Mouse (Mus musculus) limb, embryonic 11.5 days (tissue): ENCODE data around the gene Tmem238. TPM values are rescaled to one million over a fixed set of nuclear protein-coding genes. Genes with fewer than 3 reads are reported as not detected.

Experiments
- ATAC-seq: fragments of 200-750 bp; cut with Nextera tagmentation; 2 replicates; pipeline ENCODE4 v1.8.0; 2017; ENCODE audit warnings: low read depth; ENCODE audit not compliant: insufficient number of reproducible peaks, low FRiP score, low TSS enrichment
- DNase-seq: peaks from one replicate; pipeline ENCODE4 v3.0.0-alpha.2; 2015; ENCODE audit warnings: low spot score
- H3K27ac ChIP-seq: fragments of 300-500 bp; sonication (generic); replicated peaks from 2 replicates; pipeline ENCODE4 v1.5.1; 2014; ENCODE audit warnings: low read depth, mild to moderate bottlenecking, low read length
- H3K27me3 ChIP-seq: fragments of 300-500 bp; sonication (generic); 2 replicates; pipeline ENCODE4 v1.6.1; 2014; ENCODE audit warnings: mild to moderate bottlenecking, low read length, mixed read lengths; ENCODE audit not compliant: control insufficient read depth, insufficient read depth
- H3K36me3 ChIP-seq: fragments of 300-500 bp; sonication (generic); 2 replicates; pipeline ENCODE4 v1.6.1; 2014; ENCODE audit warnings: mild to moderate bottlenecking, low read length, moderate library complexity, mixed read lengths; ENCODE audit not compliant: control insufficient read depth, insufficient read depth
- H3K4me1 ChIP-seq: fragments of 300-500 bp; sonication (generic); 2 replicates; pipeline ENCODE4 v1.6.1; 2014; ENCODE audit warnings: low read length, mixed read lengths; ENCODE audit not compliant: control insufficient read depth, insufficient read depth
- H3K4me2 ChIP-seq: fragments of 300-500 bp; sonication (generic); 2 replicates; pipeline ENCODE4 v1.6.1; 2014; ENCODE audit warnings: low read depth, mild to moderate bottlenecking, moderate library complexity; ENCODE audit not compliant: severe bottlenecking
- H3K4me3 ChIP-seq: fragments of 300-500 bp; sonication (generic); 2 replicates; pipeline ENCODE4 v1.5.1; 2014; ENCODE audit warnings: low read depth, low read length
- H3K9ac ChIP-seq: fragments of 300-500 bp; sonication (generic); 2 replicates; pipeline ENCODE4 v1.6.1; 2014; ENCODE audit warnings: mild to moderate bottlenecking, low read length
- H3K9me3 ChIP-seq: fragments of 300-500 bp; sonication (generic); 2 replicates; pipeline ENCODE4 v1.6.1; 2016; ENCODE audit warnings: low read length; ENCODE audit not compliant: control insufficient read depth
- WGBS: fragments of 180-500 bp; shearing (Covaris S2); extraction: QIAGEN DNeasy Blood & Tissue Kit; methylation state at CpG from one replicate; pipeline ENCODE4 v1.1.7; 2014; 5-methylcytosine and 5-hydroxymethylcytosine counted together
- polyA plus RNA-seq: library from polyadenylated mRNA; unstranded; fragments of >200 nt; fragmentation: Nextera tagmentation; extraction: Ambion mirVana; gene quantifications from 2 replicates; pipeline ENCODE4 v1.2.1, GENCODE M21; 2014

Gene Tmem238
- polyA plus RNA-seq, 1 experiment from 2014 or later: 2.1 TPM

GRCm38 (mm10) chr7:4739041-4739543 is 50.4 kb downstream of the Tmem238 start:
- H3K36me3 ChIP-seq: peaks cover 5% of the 10 kb centered on the region
- no peak for DNase-seq
- ATAC-seq: no peak
- H3K27ac ChIP-seq: peak overlapping the region; percentile 63; the same call in 1 of the 2 replicates
- 48% methylated on average over 10 of the region's 10 CpGs for WGBS
- peak overlapping the region; percentile 22 for H3K4me3 ChIP-seq
- H3K9me3 ChIP-seq: no peaks in the 10 kb centered on the region
- H3K27me3 ChIP-seq: no peaks in the 10 kb centered on the region
- H3K4me2 ChIP-seq: peak overlapping the region; percentile 47
- H3K9ac ChIP-seq: no peak overlapping the region; the same call in 1 of the 2 replicates
- H3K4me1 ChIP-seq: peaks cover 6% of the 10 kb centered on the region

Other genes with a start within 250 kb of the Tmem238 start
- 4.1 and 4.2 TPM in 2 replicates for gene Syt5, start 242.1 kb downstream of the Tmem238 start, polyA plus RNA-seq
- not detected in 2 replicates for gene Ptprh, start 185.6 kb downstream of the Tmem238 start, polyA plus RNA-seq
- 1.1 and 2.5 TPM in 2 replicates for gene Tmem86b, start 158.2 kb downstream of the Tmem238 start, polyA plus RNA-seq
- gene Ppp6r1, start 130.6 kb downstream of the Tmem238 start, polyA plus RNA-seq: 4.9 and 6.5 TPM in 2 replicates
- gene Hspbp1, start 104.6 kb downstream of the Tmem238 start, polyA plus RNA-seq: 104 and 112 TPM in 2 replicates
- gene Brsk1, start 99.1 kb downstream of the Tmem238 start, polyA plus RNA-seq: 1.7 and 2.5 TPM in 2 replicates
- gene Tmem150b, start 64.4 kb downstream of the Tmem238 start, polyA plus RNA-seq: 0.16 and 0.19 TPM in 2 replicates
- gene Kmt5c, start 49.5 kb downstream of the Tmem238 start, polyA plus RNA-seq: 76.2 and 80.5 TPM in 2 replicates
- 36.9 and 38.4 TPM in 2 replicates for gene Cox6b2, start 36.6 kb downstream of the Tmem238 start, polyA plus RNA-seq
- not detected in 2 replicates for gene Fam71e2, start 18.4 kb downstream of the Tmem238 start, polyA plus RNA-seq
- gene Il11, start 6.8 kb downstream of the Tmem238 start, polyA plus RNA-seq: not detected in 2 replicates
- 0.41 TPM in 1 of 2 replicates, not detected in the other for gene Tmem190, start 6.7 kb downstream of the Tmem238 start, polyA plus RNA-seq
- gene Rpl28, start 3.2 kb upstream of the Tmem238 start, polyA plus RNA-seq: 266 and 269 TPM in 2 replicates
- 527 and 540 TPM in 2 replicates for gene Ube2s, start 22.9 kb upstream of the Tmem238 start, polyA plus RNA-seq
- 0.20 and 0.44 TPM in 2 replicates for gene Shisa7, start 55.0 kb upstream of the Tmem238 start, polyA plus RNA-seq
- 2.8 and 3.5 TPM in 2 replicates for gene Isoc2b, start 80.6 kb upstream of the Tmem238 start, polyA plus RNA-seq
- 0.63 and 0.84 TPM in 2 replicates for gene Isoc2a, start 87.5 kb upstream of the Tmem238 start, polyA plus RNA-seq
- not detected in 2 replicates for gene Gm36210, start 116.9 kb upstream of the Tmem238 start, polyA plus RNA-seq
- 3.8 and 4.2 TPM in 2 replicates for gene Zfp628, start 125.6 kb upstream of the Tmem238 start, polyA plus RNA-seq
- gene Nat14, start 132.4 kb upstream of the Tmem238 start, polyA plus RNA-seq: 1.9 and 2.9 TPM in 2 replicates
- gene Ssc5d, start 136.1 kb upstream of the Tmem238 start, polyA plus RNA-seq: 1.7 and 1.9 TPM in 2 replicates
- gene Sbk2, start 174.8 kb upstream of the Tmem238 start, polyA plus RNA-seq: 0.08 and 0.18 TPM in 2 replicates
- gene Sbk3, start 181.5 kb upstream of the Tmem238 start, polyA plus RNA-seq: 0.04 TPM in 1 of 2 replicates, not detected in the other
- gene Zfp579, start 206.5 kb upstream of the Tmem238 start, polyA plus RNA-seq: 33.3 and 39.2 TPM in 2 replicates
- gene Zfp524, start 224.8 kb upstream of the Tmem238 start, polyA plus RNA-seq: 9.3 and 9.6 TPM in 2 replicates
- gene Fiz1, start 225.0 kb upstream of the Tmem238 start, polyA plus RNA-seq: 51.1 and 52.6 TPM in 2 replicates
- 0.45 and 1.4 TPM in 2 replicates for gene Gm44973, start 225.8 kb upstream of the Tmem238 start, polyA plus RNA-seq
- gene Zfp865, start 230.7 kb upstream of the Tmem238 start, polyA plus RNA-seq: 7.5 and 8.2 TPM in 2 replicates
- 12.5 and 14.4 TPM in 2 replicates for gene Ccdc106, start 230.9 kb upstream of the Tmem238 start, polyA plus RNA-seq
- not detected in 2 replicates for gene 4632433K11Rik, start 244.5 kb upstream of the Tmem238 start, polyA plus RNA-seq
- gene Zfp784, start 248.8 kb upstream of the Tmem238 start, polyA plus RNA-seq: 2.7 and 4.1 TPM in 2 replicates